In genomic region chr11:97745331-97745721, GRCm38 (mm10) we compare ENCODE assay signal across 9 mouse cellular contexts. TPM values are rescaled to one million over a fixed set of nuclear protein-coding genes. Genes with fewer than 3 reads are reported as not detected.
DNase-seq lines count a peak whose midpoint lies in the region; ATAC-seq and TF ChIP-seq lines count a peak whose summit lies in the region.
"Had no signal": no experiment of that assay in that cellular context is flagged by ENCODE, and none has a peak within 500 bp of the region (broad histone marks: within the 10 kb centered on the region; RNA-seq: fewer than 3 reads in every experiment).

No protein-coding gene starts in this region.

- no peak for TF ChIP-seq EP300 in heart, postnatal 0 days (IDR thresholded peaks at IDR 0.05; ENCODE audit: low read depth)

- no peaks in the 10 kb centered on the region for H3K9me3 ChIP-seq in heart, postnatal 0 days (replicated peaks; ENCODE audit: control insufficient read depth, low read length)
- no peaks in the 10 kb centered on the region for H3K9me3 ChIP-seq in hindbrain, embryonic 11.5 days (ENCODE audit: control insufficient read depth, low read length)
- no peaks in the 10 kb centered on the region for H3K9me3 ChIP-seq in midbrain, embryonic 10.5 days (replicated peaks)

- H3K27ac ChIP-seq in heart, postnatal 0 days (ENCODE audit: low read depth) = no peak overlapping the region
- peak overlapping the region; percentile 89 for H3K27ac ChIP-seq in bone marrow, adult 2 months (ENCODE audit: control insufficient read depth, insufficient read depth, low read depth, low read length, poor library complexity)
- H3K27ac ChIP-seq in hindbrain, embryonic 11.5 days (ENCODE audit: low read depth, low read length) = no peak overlapping the region
- H3K27ac ChIP-seq in midbrain, embryonic 10.5 days (replicated peaks) = peak overlapping the region; percentile 98

- peak overlapping the region; percentile 95 for H3K4me3 ChIP-seq in heart, postnatal 0 days (ENCODE audit: low read depth, low read length)
- H3K4me3 ChIP-seq in bone marrow, adult 2 months (replicated peaks; ENCODE audit: control insufficient read depth, low read depth, low read length) = peak overlapping the region; percentile 80
- peak overlapping the region; percentile 60 for H3K4me3 ChIP-seq in hindbrain, embryonic 11.5 days (ENCODE audit: low read depth, low read length)
- peak overlapping the region; percentile 90 for H3K4me3 ChIP-seq in midbrain, embryonic 10.5 days

- WGBS in heart, postnatal 0 days = 7% methylated on average over 13 of the region's 13 CpGs
- WGBS in bone marrow, adult 2 months = 4% methylated on average over 13 of the region's 13 CpGs
- WGBS in hindbrain, embryonic 11.5 days = 13% methylated on average over 13 of the region's 13 CpGs
- WGBS in midbrain, embryonic 10.5 days = 14% methylated on average over 13 of the region's 13 CpGs

- no peaks in the 10 kb centered on the region for H3K27me3 ChIP-seq in heart, postnatal 0 days (ENCODE audit: control insufficient read depth, insufficient read depth, low read length)
- H3K27me3 ChIP-seq in hindbrain, embryonic 11.5 days (ENCODE audit: control insufficient read depth, insufficient read depth, low read length) = no peaks in the 10 kb centered on the region
- no peaks in the 10 kb centered on the region for H3K27me3 ChIP-seq in midbrain, embryonic 10.5 days (ENCODE audit: low read depth, poor library complexity, severe bottlenecking)
- H3K27me3 ChIP-seq: Patski had no signal

- H3K4me2 ChIP-seq in heart, postnatal 0 days (ENCODE audit: low read depth, low read length) = peak overlapping the region; percentile 99
- peak overlapping the region; percentile 78 for H3K4me2 ChIP-seq in hindbrain, embryonic 11.5 days (replicated peaks; ENCODE audit: low read depth, low read length)

- DNase-seq in heart, postnatal 0 days (ENCODE audit: low spot score) = no peak
- DNase-seq in heart, adult 18-20 months = no peak
- DNase-seq in hindbrain, embryonic 11.5 days (ENCODE audit: low spot score) = no peak
- no peak for DNase-seq in midbrain, embryonic 10.5 days (ENCODE audit: low spot score)
- DNase-seq in ovary, postnatal 14 days (ENCODE audit: low spot score) = no peak
- no peak for DNase-seq in cerebellum, adult 11 months

- no peak for ATAC-seq in heart, postnatal 0 days (ENCODE audit: insufficient read depth, low read depth)
- ATAC-seq in hindbrain, embryonic 11.5 days (ENCODE audit: low FRiP score) = peak; percentile 55; the same call in 1 of the 2 replicates
- ATAC-seq in erythroid progenitor cell, adult 5-6 weeks (replicated peaks; ENCODE audit: low FRiP score, poor library complexity, severe bottlenecking) = no peak

- H3K4me1 ChIP-seq in heart, postnatal 0 days (ENCODE audit: control insufficient read depth, insufficient read depth) = peaks cover 11% of the 10 kb centered on the region
- H3K4me1 ChIP-seq in bone marrow, adult 2 months (ENCODE audit: control insufficient read depth, insufficient read depth, low read length) = peaks cover 3% of the 10 kb centered on the region; the same call in 1 of the 2 replicates
- peaks cover 8% of the 10 kb centered on the region for H3K4me1 ChIP-seq in hindbrain, embryonic 11.5 days (replicated peaks; ENCODE audit: control insufficient read depth, insufficient read depth, low read length)
- H3K4me1 ChIP-seq in midbrain, embryonic 10.5 days = peaks cover 24% of the 10 kb centered on the region

- no peak for TF ChIP-seq POLR2A in bone marrow, adult 2 months (IDR thresholded peaks at IDR 0.05; ENCODE audit: borderline replicate concordance, control insufficient read depth, low read depth, low read length)

- H3K36me3 ChIP-seq in heart, postnatal 0 days (replicated peaks; ENCODE audit: control insufficient read depth, insufficient read depth, low read length) = peaks cover 40% of the 10 kb centered on the region
- peaks cover 2% of the 10 kb centered on the region; the same call in 1 of the 2 replicates for H3K36me3 ChIP-seq in hindbrain, embryonic 11.5 days (ENCODE audit: control insufficient read depth, insufficient read depth, low read length)
- peaks cover 44% of the 10 kb centered on the region for H3K36me3 ChIP-seq in midbrain, embryonic 10.5 days

- no peak overlapping the region for H3K9ac ChIP-seq in heart, postnatal 0 days (replicated peaks; ENCODE audit: low read depth, low read length)
- no peak overlapping the region for H3K9ac ChIP-seq in hindbrain, embryonic 11.5 days (ENCODE audit: low read depth, low read length)

- no peak for TF ChIP-seq CTCF in heart, postnatal 0 days (IDR thresholded peaks at IDR 0.05; ENCODE audit: low read depth)
- no peak for TF ChIP-seq CTCF in bone marrow, adult 2 months (IDR thresholded peaks at IDR 0.05; ENCODE audit: control insufficient read depth, insufficient read depth, low read length)

RNA-seq across cellular contexts. Expression of gene Pip4k2b, which starts 0.8 kb away (rescaled TPM):
- total RNA-seq in heart, postnatal 0 days (2014; rRNA removed; ENCODE audit: low replicate concordance) = 12.6 and 12.7 TPM in 2 replicates
- polyA plus RNA-seq in heart, postnatal 0 days (2015; fragmentation: Nextera tagmentation; extraction: Ambion mirVana) = 0.79 and 0.95 TPM in 2 replicates
- total RNA-seq in heart, adult 18-20 months (2021) = 10 to 100 TPM; 23.7 to 24.1 TPM
- polyA plus RNA-seq in bone marrow, adult 2 months (2011; ENCODE audit: insufficient read depth, insufficient read length, low replicate concordance, missing spikeins) = 9.5 and 11.7 TPM in 2 replicates
- 2.9 and 3.4 TPM in 2 replicates for polyA plus RNA-seq in hindbrain, embryonic 11.5 days (2014; fragmentation: Nextera tagmentation; extraction: Ambion mirVana)
- 1.4 and 1.5 TPM in 2 replicates for polyA plus RNA-seq in midbrain, embryonic 10.5 days (2016; fragmentation: Nextera tagmentation; extraction: Ambion mirVana)
- total RNA-seq in erythroid progenitor cell, adult 5-6 weeks (2015; ENCODE audit: low replicate concordance) = 2.9 and 4.0 TPM in 2 replicates
- total RNA-seq in erythroid progenitor cell, adult 5-6 weeks (2017; ENCODE audit: low replicate concordance) = 2.1 and 12.6 TPM in 2 replicates

RNA-seq across cellular contexts. Expression of gene Cwc25, which starts 21.0 kb away (rescaled TPM):
- 3.2 and 3.5 TPM in 2 replicates for total RNA-seq in heart, postnatal 0 days (2014; rRNA removed; ENCODE audit: low replicate concordance)
- 7.7 and 8.2 TPM in 2 replicates for polyA plus RNA-seq in heart, postnatal 0 days (2015; fragmentation: Nextera tagmentation; extraction: Ambion mirVana)
- total RNA-seq in heart, adult 18-20 months (2021) = 1 to 10 TPM; 6.4 to 8.4 TPM
- polyA plus RNA-seq in bone marrow, adult 2 months (2011; ENCODE audit: insufficient read depth, insufficient read length, low replicate concordance, missing spikeins) = 10.4 and 11.7 TPM in 2 replicates
- polyA plus RNA-seq in hindbrain, embryonic 11.5 days (2014; fragmentation: Nextera tagmentation; extraction: Ambion mirVana) = 13.1 and 17.0 TPM in 2 replicates
- polyA plus RNA-seq in midbrain, embryonic 10.5 days (2016; fragmentation: Nextera tagmentation; extraction: Ambion mirVana) = 20.5 and 21.8 TPM in 2 replicates
- total RNA-seq in erythroid progenitor cell, adult 5-6 weeks (2015; ENCODE audit: low replicate concordance) = 8.3 and 13.8 TPM in 2 replicates
- 8.8 and 19.1 TPM in 2 replicates for total RNA-seq in erythroid progenitor cell, adult 5-6 weeks (2017; ENCODE audit: low replicate concordance)

RNA-seq across cellular contexts. Expression of gene 1700001P01Rik, which starts 30.4 kb away (rescaled TPM):
- not detected in 2 replicates for total RNA-seq in heart, postnatal 0 days (2014; rRNA removed; ENCODE audit: low replicate concordance)
- polyA plus RNA-seq in heart, postnatal 0 days (2015; fragmentation: Nextera tagmentation; extraction: Ambion mirVana) = not detected in 2 replicates
- total RNA-seq in heart, adult 18-20 months (2021) = not detected
- not detected in 2 replicates for polyA plus RNA-seq in bone marrow, adult 2 months (2011; ENCODE audit: insufficient read depth, insufficient read length, low replicate concordance, missing spikeins)
- 0.39 and 0.60 TPM in 2 replicates for polyA plus RNA-seq in hindbrain, embryonic 11.5 days (2014; fragmentation: Nextera tagmentation; extraction: Ambion mirVana)
- 0.20 and 0.46 TPM in 2 replicates for polyA plus RNA-seq in midbrain, embryonic 10.5 days (2016; fragmentation: Nextera tagmentation; extraction: Ambion mirVana)
- not detected in 2 replicates for total RNA-seq in erythroid progenitor cell, adult 5-6 weeks (2015; ENCODE audit: low replicate concordance)
- total RNA-seq in erythroid progenitor cell, adult 5-6 weeks (2017; ENCODE audit: low replicate concordance) = not detected in 2 replicates

RNA-seq across cellular contexts. Expression of gene Rpl23, which starts 36.9 kb away (rescaled TPM):
- 192 and 208 TPM in 2 replicates for total RNA-seq in heart, postnatal 0 days (2014; rRNA removed; ENCODE audit: low replicate concordance)
- 394 and 409 TPM in 2 replicates for polyA plus RNA-seq in heart, postnatal 0 days (2015; fragmentation: Nextera tagmentation; extraction: Ambion mirVana)
- 100 to 1,000 TPM; 505 to 584 TPM for total RNA-seq in heart, adult 18-20 months (2021)
- 550 and 853 TPM in 2 replicates for polyA plus RNA-seq in bone marrow, adult 2 months (2011; ENCODE audit: insufficient read depth, insufficient read length, low replicate concordance, missing spikeins)
- 437 and 458 TPM in 2 replicates for polyA plus RNA-seq in hindbrain, embryonic 11.5 days (2014; fragmentation: Nextera tagmentation; extraction: Ambion mirVana)
- 378 and 451 TPM in 2 replicates for polyA plus RNA-seq in midbrain, embryonic 10.5 days (2016; fragmentation: Nextera tagmentation; extraction: Ambion mirVana)
- 324 and 337 TPM in 2 replicates for total RNA-seq in erythroid progenitor cell, adult 5-6 weeks (2015; ENCODE audit: low replicate concordance)
- 331 and 402 TPM in 2 replicates for total RNA-seq in erythroid progenitor cell, adult 5-6 weeks (2017; ENCODE audit: low replicate concordance)

RNA-seq across cellular contexts. Expression of gene Psmb3, which starts 42.1 kb away (rescaled TPM):
- total RNA-seq in heart, postnatal 0 days (2014; rRNA removed; ENCODE audit: low replicate concordance) = 486 and 592 TPM in 2 replicates
- polyA plus RNA-seq in heart, postnatal 0 days (2015; fragmentation: Nextera tagmentation; extraction: Ambion mirVana) = 495 and 503 TPM in 2 replicates
- 100 to 1,000 TPM; 135 to 150 TPM for total RNA-seq in heart, adult 18-20 months (2021)
- 138 and 152 TPM in 2 replicates for polyA plus RNA-seq in bone marrow, adult 2 months (2011; ENCODE audit: insufficient read depth, insufficient read length, low replicate concordance, missing spikeins)
- polyA plus RNA-seq in hindbrain, embryonic 11.5 days (2014; fragmentation: Nextera tagmentation; extraction: Ambion mirVana) = 468 and 507 TPM in 2 replicates
- polyA plus RNA-seq in midbrain, embryonic 10.5 days (2016; fragmentation: Nextera tagmentation; extraction: Ambion mirVana) = 606 and 631 TPM in 2 replicates
- 20.5 and 50.7 TPM in 2 replicates for total RNA-seq in erythroid progenitor cell, adult 5-6 weeks (2015; ENCODE audit: low replicate concordance)
- 7.9 and 45.8 TPM in 2 replicates for total RNA-seq in erythroid progenitor cell, adult 5-6 weeks (2017; ENCODE audit: low replicate concordance)

Comparison
In these comparisons a context has a peak if more than half of its experiments do, and no peak if none do; other contexts are left out.
1. H3K27ac ChIP-seq: peak in bone marrow, adult 2 months (single experiment) and midbrain, embryonic 10.5 days (single experiment); none in heart, postnatal 0 days (single experiment) and hindbrain, embryonic 11.5 days (single experiment).
2. Peak in every context shown above with its lines, with median percentiles within 50 percentile points of each other: H3K4me3 ChIP-seq.